Mouse (Mus musculus) embryo, embryonic 11 days (tissue): Measurements from ENCODE around the gene Nagpa.

Experiments used
- DNase-seq: peaks from one replicate; pipeline ENCODE4 v3.0.0-alpha.2; 2015

The Nagpa gene

GRCm38 (mm10) chr16:5186234-5186633, 17.6 kb downstream of the Nagpa start:
- DNase-seq, result no peak

- no peak for DNase-seq
Observed at GRCm38 (mm10) chr16:5185691-5186090, 18.1 kb downstream of the Nagpa start.

- no peak for DNase-seq
Observed at GRCm38 (mm10) chr16:5184956-5185355, 18.9 kb downstream of the Nagpa start.

- no peak for DNase-seq
Observed at GRCm38 (mm10) chr16:5184101-5184500, 19.7 kb downstream of the Nagpa start.

- DNase-seq, result no peak
Observed at GRCm38 (mm10) chr16:5183310-5183975, 20.4 kb downstream of the Nagpa start.

GRCm38 (mm10) chr16:5172636-5173035, 31.2 kb downstream of the Nagpa start:
- no peak for DNase-seq

- no peak for DNase-seq
Observed at GRCm38 (mm10) chr16:5168829-5169228, 35.0 kb downstream of the Nagpa start.

- no peak for DNase-seq
Observed at GRCm38 (mm10) chr16:5168038-5168437, 35.8 kb downstream of the Nagpa start.

GRCm38 (mm10) chr16:5164327-5164726, 39.5 kb downstream of the Nagpa start:
- DNase-seq, result no peak

GRCm38 (mm10) chr16:5159248-5159647, 44.6 kb downstream of the Nagpa start:
- DNase-seq, result no peak

- DNase-seq, result no peak
Observed at GRCm38 (mm10) chr16:5157113-5157512, 46.7 kb downstream of the Nagpa start.

GRCm38 (mm10) chr16:5156495-5156894, 47.3 kb downstream of the Nagpa start:
- no peak for DNase-seq

GRCm38 (mm10) chr16:5155014-5155413, 48.8 kb downstream of the Nagpa start:
- no peak for DNase-seq

GRCm38 (mm10) chr16:5153299-5154026, 50.3 kb downstream of the Nagpa start:
- peak; percentile 26 for DNase-seq

- no peak for DNase-seq
Observed at GRCm38 (mm10) chr16:5150544-5150943, 53.3 kb downstream of the Nagpa start.

GRCm38 (mm10) chr16:5147037-5147385, 56.8 kb downstream of the Nagpa start, which contains the start of gene Sec14l5:
Sec14l5 (plus strand) TSS chr16:5147109.
- no peak for DNase-seq

- peak; percentile 90 for DNase-seq
Observed at GRCm38 (mm10) chr16:5146367-5147036, 57.3 kb downstream of the Nagpa start.

GRCm38 (mm10) chr16:5145570-5145969, 58.2 kb downstream of the Nagpa start:
- DNase-seq, result peak; percentile 91
